Mouse (Mus musculus) stomach, embryonic 16.5 days (tissue): ENCODE data around the gene Fut8. TPM values are rescaled to one million over a fixed set of nuclear protein-coding genes. Genes with fewer than 3 reads are reported as not detected.
"Not testable (repeated sequence)": the region's sequence is repeated elsewhere in the genome, so short reads cannot be mapped to it uniquely, and the experiment has no call there.

ENCODE experiments used
- ATAC-seq: fragments of 200-750 bp; cut with Nextera tagmentation; 2 replicates; pipeline ENCODE4 v1.8.0; 2017; ENCODE audit warnings: moderate number of reproducible peaks, moderate TSS enrichment; ENCODE audit not compliant: insufficient read depth, low FRiP score
- H3K27ac ChIP-seq: fragments of 300-500 bp; sonication (generic); 2 replicates; pipeline ENCODE4 v1.5.1; 2014; ENCODE audit warnings: low read length
- H3K27me3 ChIP-seq: fragments of 300-500 bp; sonication (generic); 2 replicates; pipeline ENCODE4 v1.6.1; 2014; ENCODE audit warnings: low read length, control low read depth, mixed read lengths; ENCODE audit not compliant: control insufficient read depth, insufficient read depth
- H3K36me3 ChIP-seq: fragments of 300-500 bp; sonication (generic); 2 replicates; pipeline ENCODE4 v1.6.1; 2014; ENCODE audit warnings: low read length; ENCODE audit not compliant: control insufficient read depth, insufficient read depth
- H3K4me1 ChIP-seq: fragments of 300-500 bp; sonication (generic); 2 replicates; pipeline ENCODE4 v1.6.1; 2014; ENCODE audit warnings: low read length, control low read depth, mixed read lengths; ENCODE audit not compliant: control insufficient read depth, insufficient read depth
- H3K4me2 ChIP-seq: fragments of 300-500 bp; sonication (generic); 2 replicates; pipeline ENCODE4 v1.6.1; 2014; ENCODE audit warnings: low read depth, low read length, mixed read lengths
- H3K4me3 ChIP-seq: fragments of 300-500 bp; sonication (generic); replicated peaks from 2 replicates; pipeline ENCODE4 v1.5.1; 2014; ENCODE audit warnings: mild to moderate bottlenecking, low read length
- H3K9ac ChIP-seq: fragments of 300-500 bp; sonication (generic); 2 replicates; pipeline ENCODE4 v1.6.1; 2014; ENCODE audit warnings: low read length
- H3K9me3 ChIP-seq: fragments of 300-500 bp; sonication (generic); replicated peaks from 2 replicates; pipeline ENCODE4 v1.6.1; 2016; ENCODE audit warnings: low read length, control low read depth; ENCODE audit not compliant: control insufficient read depth
- WGBS: fragments of 180-500 bp; shearing (Covaris S2); extraction: QIAGEN DNeasy Blood & Tissue Kit; methylation state at CpG from one replicate; pipeline ENCODE4 v1.1.7; 2014; 5-methylcytosine and 5-hydroxymethylcytosine counted together
- polyA plus RNA-seq: library from polyadenylated mRNA; unstranded; fragments of >200 nt; fragmentation: Nextera tagmentation; extraction: Ambion mirVana; gene quantifications from 2 replicates; pipeline ENCODE4 v1.2.1, GENCODE M21; 2015

Gene Fut8
- polyA plus RNA-seq, 1 experiment from 2014 or later: 26.6 TPM

DNA sequence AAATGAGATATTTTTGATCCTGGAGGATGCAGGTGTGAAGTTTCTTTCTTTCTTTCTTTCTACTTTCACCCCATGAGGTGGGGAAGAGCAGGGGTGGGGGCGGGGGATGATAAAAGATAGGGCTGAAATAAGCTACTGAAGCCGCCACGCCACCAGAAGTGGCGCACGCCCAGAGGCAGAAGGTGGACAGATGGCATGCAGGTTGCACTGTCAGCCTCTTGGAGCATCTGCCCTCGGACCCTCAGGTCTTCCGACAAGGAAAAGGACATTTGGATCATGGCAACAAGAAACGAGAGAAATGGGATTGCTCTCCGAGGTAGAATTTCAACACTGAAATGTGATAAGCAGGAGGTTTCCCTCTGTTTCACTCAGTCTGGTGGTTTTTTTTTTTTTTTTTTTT, 273.3 kb downstream of the Fut8 start:
- no peaks in the 10 kb centered on the region for H3K27me3 ChIP-seq
- H3K27ac ChIP-seq: no peak overlapping the region
- no peak overlapping the region for H3K9ac ChIP-seq
- H3K4me3 ChIP-seq: no peak overlapping the region
- WGBS: 81% methylated on average over 9 of the region's 9 CpGs
- H3K36me3 ChIP-seq: no peaks in the 10 kb centered on the region
- H3K4me1 ChIP-seq: no peaks in the 10 kb centered on the region
- ATAC-seq: no peak
- no peaks in the 10 kb centered on the region for H3K9me3 ChIP-seq
- H3K4me2 ChIP-seq: no peak overlapping the region

- Histone ChIP-seq H3K9ac (no peak overlapping the region), H3K27me3 (no peaks in the 10 kb centered on the region), H3K36me3 (no peaks in the 10 kb centered on the region), H3K27ac (no peak overlapping the region), H3K4me1 (no peaks in the 10 kb centered on the region), H3K4me2 (no peak overlapping the region), H3K4me3 (no peak overlapping the region), H3K9me3 (no peaks in the 10 kb centered on the region)
- 68% methylated on average over 3 of the region's 3 CpGs for WGBS
- ATAC-seq: no peak
Observed at GRCm38 (mm10) chr12:77511631-77512030, 273.7 kb downstream of the Fut8 start.

GRCm38 (mm10) chr12:77516805-77517204, 278.9 kb downstream of the Fut8 start:
- Histone ChIP-seq H3K4me3 (no peak overlapping the region), H3K9ac (no peak overlapping the region), H3K36me3 (no peaks in the 10 kb centered on the region), H3K4me1 (no peaks in the 10 kb centered on the region), H3K27me3 (no peaks in the 10 kb centered on the region), H3K4me2 (no peak overlapping the region), H3K9me3 (no peaks in the 10 kb centered on the region), H3K27ac (no peak overlapping the region)
- 81% methylated on average over 6 of the region's 6 CpGs for WGBS
- ATAC-seq: no peak

GRCm38 (mm10) chr12:77517691-77518090, 279.8 kb downstream of the Fut8 start:
- Histone ChIP-seq H3K4me2 (no peak overlapping the region), H3K9me3 (no peaks in the 10 kb centered on the region), H3K36me3 (no peaks in the 10 kb centered on the region), H3K27ac (no peak overlapping the region), H3K4me3 (no peak overlapping the region), H3K4me1 (no peaks in the 10 kb centered on the region), H3K9ac (no peak overlapping the region), H3K27me3 (no peaks in the 10 kb centered on the region)
- ATAC-seq: no peak
- WGBS: 90% methylated on average over 12 of the region's 12 CpGs

DNA sequence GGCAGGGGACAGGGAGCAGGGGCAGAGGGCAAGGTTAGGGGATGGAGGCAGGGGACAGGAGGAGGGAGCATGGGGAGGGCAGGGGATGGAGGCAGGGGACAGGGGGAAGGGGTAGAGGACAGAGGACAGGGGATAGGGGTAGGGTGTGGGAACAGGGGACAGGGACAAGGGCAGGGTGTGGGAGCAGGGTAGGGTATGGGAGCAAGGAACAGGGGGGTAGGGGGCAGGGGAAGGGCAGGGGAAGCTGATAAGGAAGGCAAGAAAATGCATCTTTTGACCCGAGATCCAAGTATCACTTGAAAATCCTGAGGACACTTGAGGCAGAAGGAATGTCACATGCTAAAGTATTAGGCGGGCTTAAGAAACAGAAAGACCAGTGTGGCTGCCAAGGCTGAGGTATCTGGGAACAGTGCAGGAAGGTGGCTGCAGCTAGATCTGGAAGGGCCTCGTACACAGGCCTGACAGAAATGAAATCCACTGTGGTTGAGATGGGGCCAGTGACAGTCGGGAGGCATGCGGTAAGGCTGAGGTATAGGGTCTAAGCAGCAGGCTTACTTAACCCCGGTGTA, 281.7 kb downstream of the Fut8 start:
- H3K4me2 ChIP-seq: no peak overlapping the region
- no peak overlapping the region for H3K4me3 ChIP-seq
- ATAC-seq: no peak
- WGBS: 80% methylated on average over 6 of the region's 6 CpGs
- no peak overlapping the region for H3K27ac ChIP-seq
- H3K27me3 ChIP-seq: no peaks in the 10 kb centered on the region
- H3K4me1 ChIP-seq: no peaks in the 10 kb centered on the region
- H3K9ac ChIP-seq: no peak overlapping the region
- no peaks in the 10 kb centered on the region for H3K9me3 ChIP-seq
- no peaks in the 10 kb centered on the region for H3K36me3 ChIP-seq

DNA sequence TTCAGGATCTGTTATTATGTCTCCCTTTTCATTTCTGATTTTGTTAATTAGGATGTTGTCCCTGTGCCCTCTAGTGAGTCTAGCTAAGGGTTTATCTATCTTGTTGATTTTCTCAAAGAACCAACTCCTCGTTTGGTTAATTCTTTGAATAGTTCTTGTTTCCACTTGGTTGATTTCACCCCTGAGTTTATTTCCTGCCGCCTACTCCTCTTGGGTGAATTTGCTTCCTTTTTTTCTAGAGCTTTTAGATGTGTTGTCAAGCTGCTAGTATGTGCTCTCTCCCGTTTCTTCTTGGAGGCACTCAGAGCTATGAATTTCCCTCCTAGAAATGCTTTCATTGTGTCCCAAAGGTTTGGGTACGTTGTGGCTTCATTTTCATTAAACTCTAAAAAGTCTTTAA, 286.1 kb downstream of the Fut8 start:
- H3K36me3 ChIP-seq, H3K4me2 ChIP-seq, H3K9ac ChIP-seq, H3K9me3 ChIP-seq, H3K4me3 ChIP-seq, ATAC-seq, H3K4me1 ChIP-seq, H3K27ac ChIP-seq, H3K27me3 ChIP-seq: not testable (repeated sequence)
- WGBS: 78% methylated on average over 4 of the region's 4 CpGs
